Mouse (Mus musculus) hindbrain, embryonic 11.5 days (tissue): ENCODE results near the gene Pdzd2. TPM values are rescaled to one million over a fixed set of nuclear protein-coding genes. Genes with fewer than 3 reads are reported as not detected.

Source experiments
- ATAC-seq: fragments of 200-750 bp; cut with Nextera tagmentation; 2 replicates; pipeline ENCODE4 v1.8.0; 2017; ENCODE audit warnings: mild to moderate bottlenecking, moderate TSS enrichment, moderate library complexity; ENCODE audit not compliant: low FRiP score
- DNase-seq: peaks from one replicate; pipeline ENCODE4 v3.0.0-alpha.2; 2015; ENCODE audit warnings: low spot score
- H3K27ac ChIP-seq: fragments of 300-500 bp; sonication (generic); 2 replicates; pipeline ENCODE4 v1.5.1; 2014; ENCODE audit warnings: mild to moderate bottlenecking, low read depth, low read length
- H3K27me3 ChIP-seq: fragments of 300-500 bp; sonication (generic); 2 replicates; pipeline ENCODE4 v1.6.1; 2014; ENCODE audit warnings: mild to moderate bottlenecking, low read length, moderate library complexity, mixed read lengths; ENCODE audit not compliant: control insufficient read depth, insufficient read depth
- H3K36me3 ChIP-seq: fragments of 300-500 bp; sonication (generic); 2 replicates; pipeline ENCODE4 v1.6.1; 2014; ENCODE audit warnings: mild to moderate bottlenecking, low read length, moderate library complexity, mixed read lengths; ENCODE audit not compliant: control insufficient read depth, insufficient read depth
- H3K4me1 ChIP-seq: fragments of 300-500 bp; sonication (generic); replicated peaks from 2 replicates; pipeline ENCODE4 v1.6.1; 2014; ENCODE audit warnings: low read length, mixed read lengths; ENCODE audit not compliant: control insufficient read depth, insufficient read depth
- H3K4me2 ChIP-seq: fragments of 300-500 bp; sonication (generic); replicated peaks from 2 replicates; pipeline ENCODE4 v1.6.1; 2014; ENCODE audit warnings: mild to moderate bottlenecking, low read depth, low read length
- H3K4me3 ChIP-seq: fragments of 300-500 bp; sonication (generic); 2 replicates; pipeline ENCODE4 v1.5.1; 2014; ENCODE audit warnings: low read depth, low read length
- H3K9ac ChIP-seq: fragments of 300-500 bp; sonication (generic); 2 replicates; pipeline ENCODE4 v1.6.1; 2014; ENCODE audit warnings: low read depth, low read length
- H3K9me3 ChIP-seq: fragments of 300-500 bp; sonication (generic); 2 replicates; pipeline ENCODE4 v1.6.1; 2016; ENCODE audit warnings: low read length; ENCODE audit not compliant: control insufficient read depth
- WGBS: fragments of 180-500 bp; shearing (Covaris S2); extraction: QIAGEN DNeasy Blood & Tissue Kit; methylation state at CpG from one replicate; pipeline ENCODE4 v1.1.7; 2014; 5-methylcytosine and 5-hydroxymethylcytosine counted together
- polyA plus RNA-seq: library from polyadenylated mRNA; unstranded; fragments of >200 nt; fragmentation: Nextera tagmentation; extraction: Ambion mirVana; gene quantifications from 2 replicates; pipeline ENCODE4 v1.2.1, GENCODE M21; 2014

Pdzd2 gene
- polyA plus RNA-seq, 1 experiment from 2014 or later, result 5.5 TPM

- no peak for ATAC-seq
- peak overlapping the region; percentile 98 for H3K4me3 ChIP-seq
- H3K27ac ChIP-seq, result no peak overlapping the region
- H3K4me1 ChIP-seq, result no peaks in the 10 kb centered on the region
- H3K27me3 ChIP-seq, result no peaks in the 10 kb centered on the region
- H3K36me3 ChIP-seq, result no peaks in the 10 kb centered on the region
- peak; percentile 10 for DNase-seq
- 25% methylated on average over 9 of the region's 9 CpGs for WGBS
- H3K9me3 ChIP-seq, result no peaks in the 10 kb centered on the region
- H3K4me2 ChIP-seq, result peak overlapping the region; percentile 80
- peak overlapping the region; percentile 95; the same call in 1 of the 2 replicates for H3K9ac ChIP-seq
Measured at GRCm38 (mm10) chr15:12322676-12323402, 416.9 kb downstream of the Pdzd2 start.

DNA sequence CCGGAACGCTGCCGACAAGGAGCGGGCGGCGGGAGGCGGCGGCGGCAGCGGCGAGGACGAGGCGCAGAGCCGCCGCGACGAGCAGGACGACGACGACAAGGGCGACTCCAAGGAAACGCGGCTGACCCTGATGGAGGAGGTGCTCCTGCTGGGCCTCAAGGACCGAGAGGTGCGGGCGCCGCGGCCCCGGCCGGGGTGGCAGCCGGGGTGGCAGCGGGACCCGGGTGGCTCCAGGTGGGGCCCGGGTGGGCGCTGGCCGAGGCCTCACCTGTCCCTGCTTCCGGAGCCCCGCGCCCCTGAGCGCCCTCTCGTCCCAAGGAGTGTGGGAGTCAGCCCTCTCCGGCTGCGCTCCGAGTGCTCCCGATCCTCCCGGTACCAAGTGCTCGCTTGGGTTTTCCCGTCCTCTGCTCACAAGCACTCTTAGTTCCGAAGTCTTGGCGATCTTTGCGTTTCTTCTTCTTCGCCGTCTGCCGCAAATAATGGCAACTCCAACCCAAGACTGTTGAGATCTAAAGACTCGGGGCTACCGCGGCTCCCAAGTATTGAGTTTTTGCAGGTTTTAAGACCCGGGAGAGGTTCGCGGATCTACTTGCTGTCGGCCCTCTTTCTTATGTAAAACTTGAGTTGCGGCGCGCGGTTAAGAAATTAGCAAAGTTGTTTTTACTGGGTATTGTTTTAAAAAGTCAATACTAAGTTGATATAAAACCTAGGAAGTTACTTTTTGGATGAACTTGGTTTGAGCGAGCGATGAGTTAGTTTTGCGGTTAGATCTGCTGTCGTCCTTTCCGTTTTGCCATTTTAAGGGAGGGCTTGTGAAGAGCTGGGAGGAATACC is 417.7 kb downstream of the Pdzd2 start, which contains the start of gene 1810049J17Rik:
Gene 1810049J17Rik (minus strand): TSS at position 112 of the 834 bp plus-strand sequence.
- H3K9me3 ChIP-seq, result no peaks in the 10 kb centered on the region
- ATAC-seq (peak; percentile 39), DNase-seq (peak; percentile 68)
- H3K4me1 ChIP-seq, result no peaks in the 10 kb centered on the region
- no peaks in the 10 kb centered on the region for H3K27me3 ChIP-seq
- WGBS, result under 1% methylated on average over 57 of the region's 70 CpGs
- peak within 1 kb of the TSS; percentile 80 for H3K4me2 ChIP-seq
- H3K27ac ChIP-seq, result peak within 1 kb of the TSS; percentile 92
- peak within 1 kb of the TSS; percentile 95 for H3K9ac ChIP-seq
- H3K36me3 ChIP-seq, result no peaks in the 10 kb centered on the region
- H3K4me3 ChIP-seq, result peak within 1 kb of the TSS; percentile 98

DNA sequence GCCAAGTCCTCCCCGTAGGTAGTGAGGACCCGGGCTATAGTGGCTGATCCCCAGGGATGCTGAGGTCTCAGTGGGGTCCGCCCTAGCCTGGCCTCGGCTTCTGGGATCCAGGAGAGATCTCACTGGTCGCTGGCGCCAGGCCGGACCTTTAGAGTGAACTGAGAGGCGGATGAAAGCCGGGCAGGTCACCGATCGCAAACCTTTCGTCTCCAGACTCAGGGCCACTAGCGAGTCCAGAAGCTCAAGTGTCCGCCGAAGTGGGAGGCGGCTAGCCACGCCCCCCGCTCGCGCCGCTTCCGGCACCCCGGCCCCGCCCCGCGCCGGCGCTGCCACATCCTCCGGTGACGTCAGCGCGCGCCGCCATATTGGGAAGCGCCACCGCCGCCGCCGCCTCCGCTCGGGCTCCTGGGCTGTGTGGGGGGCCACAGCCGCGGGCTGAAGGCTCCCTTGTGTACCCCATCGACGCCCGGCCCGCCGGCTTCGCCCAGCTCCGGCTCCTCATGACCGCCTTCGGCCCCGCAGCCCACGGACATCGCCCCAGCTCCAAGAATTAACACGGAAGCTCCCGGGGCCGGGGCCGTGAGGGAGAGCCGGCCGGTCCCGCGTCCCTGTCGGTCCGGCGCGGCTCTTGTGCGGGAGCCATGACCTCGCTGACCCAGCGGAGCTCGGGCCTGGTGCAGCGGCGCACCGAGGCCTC is 418.5 kb downstream of the Pdzd2 start, which contains the start of gene Golph3:
Gene Golph3 (plus strand): TSS at position 360 of the 697 bp plus-strand sequence.
- Histone ChIP-seq H3K4me3 (peak within 1 kb of the TSS; percentile 98), H3K4me2 (peak within 1 kb of the TSS; percentile 80), H3K36me3 (no peaks in the 10 kb centered on the region), H3K27me3 (no peaks in the 10 kb centered on the region), H3K4me1 (no peaks in the 10 kb centered on the region), H3K9ac (peak within 1 kb of the TSS; percentile 95), H3K27ac (peak within 1 kb of the TSS; percentile 92), H3K9me3 (no peaks in the 10 kb centered on the region)
- peak; percentile 99 for DNase-seq
- under 1% methylated on average over 69 of the region's 74 CpGs for WGBS
- ATAC-seq, result peak; percentile 97

GRCm38 (mm10) chr15:12320441-12321090 is 419.2 kb downstream of the Pdzd2 start:
- Histone ChIP-seq H3K36me3 (no peaks in the 10 kb centered on the region), H3K4me1 (no peaks in the 10 kb centered on the region), H3K27ac (peak overlapping the region; percentile 48; the same call in 1 of the 2 replicates), H3K27me3 (no peaks in the 10 kb centered on the region), H3K9me3 (no peaks in the 10 kb centered on the region), H3K9ac (peak overlapping the region; percentile 95), H3K4me3 (peak overlapping the region; percentile 98), H3K4me2 (peak overlapping the region; percentile 80)
- ATAC-seq (no peak), DNase-seq (no peak)
- 7% methylated on average over 22 of the region's 22 CpGs for WGBS

- H3K27me3 ChIP-seq, result no peaks in the 10 kb centered on the region
- H3K4me2 ChIP-seq, result no peak overlapping the region
- H3K9me3 ChIP-seq, result no peaks in the 10 kb centered on the region
- no peaks in the 10 kb centered on the region for H3K36me3 ChIP-seq
- H3K9ac ChIP-seq, result no peak overlapping the region
- DNase-seq (no peak), ATAC-seq (no peak)
- WGBS, result 51% methylated on average over 5 of the region's 5 CpGs
- H3K4me3 ChIP-seq, result no peak overlapping the region
- H3K27ac ChIP-seq, result no peak overlapping the region
- no peaks in the 10 kb centered on the region for H3K4me1 ChIP-seq
Measured at GRCm38 (mm10) chr15:12319889-12320288, 419.8 kb downstream of the Pdzd2 start.

DNA sequence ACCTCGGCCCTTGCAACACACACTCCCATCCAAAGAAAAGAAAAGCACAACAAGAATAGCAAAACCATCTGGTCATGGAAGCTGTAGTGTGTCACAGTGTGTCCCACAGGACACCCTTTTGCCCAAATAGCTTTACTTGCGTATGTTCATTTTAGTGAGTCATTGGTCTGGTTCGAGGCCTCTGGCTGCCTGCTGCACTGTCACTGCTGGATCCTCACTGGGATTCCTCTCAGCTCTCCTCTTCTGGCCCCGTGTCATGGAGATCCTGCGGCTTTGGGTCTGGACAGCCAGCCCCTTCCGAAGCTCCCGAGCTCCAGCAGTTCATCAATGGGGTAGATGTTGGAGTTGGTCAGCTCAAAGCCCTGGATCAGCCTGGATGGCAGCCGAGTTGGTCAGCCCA is 421.3 kb downstream of the Pdzd2 start:
- H3K4me3 ChIP-seq, result no peak overlapping the region
- H3K9me3 ChIP-seq, result no peaks in the 10 kb centered on the region
- ATAC-seq, result no peak
- H3K36me3 ChIP-seq, result no peaks in the 10 kb centered on the region
- H3K4me2 ChIP-seq, result no peak overlapping the region
- no peak overlapping the region for H3K9ac ChIP-seq
- no peak for DNase-seq
- H3K27ac ChIP-seq, result no peak overlapping the region
- no peaks in the 10 kb centered on the region for H3K27me3 ChIP-seq
- no peaks in the 10 kb centered on the region for H3K4me1 ChIP-seq
- 71% methylated on average over 8 of the region's 8 CpGs for WGBS

GRCm38 (mm10) chr15:12317290-12317689 is 422.4 kb downstream of the Pdzd2 start:
- no peaks in the 10 kb centered on the region for H3K36me3 ChIP-seq
- H3K4me3 ChIP-seq, result no peak overlapping the region
- H3K27ac ChIP-seq, result no peak overlapping the region
- H3K9ac ChIP-seq, result no peak overlapping the region
- no peaks in the 10 kb centered on the region for H3K27me3 ChIP-seq
- no peak for ATAC-seq
- no peak overlapping the region for H3K4me2 ChIP-seq
- H3K9me3 ChIP-seq, result no peaks in the 10 kb centered on the region
- DNase-seq, result no peak
- 88% methylated on average over 5 of the region's 5 CpGs for WGBS
- no peaks in the 10 kb centered on the region for H3K4me1 ChIP-seq

- no peaks in the 10 kb centered on the region for H3K27me3 ChIP-seq
- H3K4me1 ChIP-seq, result no peaks in the 10 kb centered on the region
- no peak for ATAC-seq
- WGBS, result 51% methylated on average over 2 of the region's 2 CpGs
- H3K27ac ChIP-seq, result no peak overlapping the region
- H3K4me2 ChIP-seq, result no peak overlapping the region
- no peak overlapping the region for H3K4me3 ChIP-seq
- no peak for DNase-seq
- no peaks in the 10 kb centered on the region for H3K36me3 ChIP-seq
- no peak overlapping the region for H3K9ac ChIP-seq
- H3K9me3 ChIP-seq, result no peaks in the 10 kb centered on the region
Measured at GRCm38 (mm10) chr15:12315996-12316395, 423.7 kb downstream of the Pdzd2 start.
